Mouse (Mus musculus) bone marrow macrophage, adult 2 months (primary cell): Measurements from ENCODE around the gene Dpy19l1.

Source experiments
- CTCF ChIP-seq: IDR thresholded peaks from 2 replicates; pipeline ENCODE4 v1.5.1; 2012; ENCODE audit warnings: low read depth, mild to moderate bottlenecking, low read length, moderate library complexity
- POLR2A ChIP-seq: IDR thresholded peaks from 2 replicates; pipeline ENCODE4 v1.6.1; 2012; ENCODE audit warnings: mild to moderate bottlenecking, low read depth, low read length, borderline replicate concordance

GRCm38 (mm10) chr9:24450976-24451375 is 52.0 kb downstream of the Dpy19l1 start:
- TF ChIP-seq POLR2A (no peak), CTCF (no peak)
